Mouse (Mus musculus) heart, embryonic 14.5 days (tissue): Measurements from ENCODE around the gene Olfr1396. TPM values are rescaled to one million over a fixed set of nuclear protein-coding genes. Genes with fewer than 3 reads are reported as not detected.
"Not testable (repeated sequence)": the region's sequence is repeated elsewhere in the genome, so short reads cannot be mapped to it uniquely, and the experiment has no call there.

Source experiments
- ATAC-seq: fragments of 200-750 bp; cut with Nextera tagmentation; 2 replicates; pipeline ENCODE4 v1.8.0; 2017; ENCODE audit warnings: low read depth, moderate TSS enrichment; ENCODE audit not compliant: insufficient number of reproducible peaks, insufficient read depth, low FRiP score
- H3K27ac ChIP-seq, 2 experiments: fragments of 200-500 bp in 1 of 2; fragments of 300-500 bp in 1 of 2; sonication (generic) in 1 of 2; replicated peaks in 1 of 2; 2 replicates each; pipeline ENCODE4 v1.5.1; 2012 to 2014; ENCODE audit warnings: low read depth in 2 of 2, low read length in 2 of 2, control low read depth in 1 of 2, mild to moderate bottlenecking in 1 of 2, mixed read lengths in 1 of 2; ENCODE audit not compliant: control insufficient read depth in 1 of 2, insufficient read depth in 1 of 2
- H3K27me3 ChIP-seq: fragments of 300-500 bp; sonication (generic); 2 replicates; pipeline ENCODE4 v1.6.1; 2014; ENCODE audit warnings: mild to moderate bottlenecking, low read length, control low read depth; ENCODE audit not compliant: control insufficient read depth, insufficient read depth
- H3K36me3 ChIP-seq: fragments of 300-500 bp; sonication (generic); 2 replicates; pipeline ENCODE4 v1.6.1; 2014; ENCODE audit warnings: mild to moderate bottlenecking, control low read depth, low read length, mixed read lengths; ENCODE audit not compliant: control insufficient read depth, insufficient read depth
- H3K4me1 ChIP-seq, 2 experiments: fragments of 200-500 bp in 1 of 2; fragments of 300-500 bp in 1 of 2; sonication (generic) in 1 of 2; 2 replicates each; pipeline ENCODE4 v1.6.1; 2012 to 2014; ENCODE audit warnings: low read length in 2 of 2, control low read depth in 1 of 2, mixed read lengths in 1 of 2; ENCODE audit not compliant: control insufficient read depth in 2 of 2, insufficient read depth in 2 of 2
- H3K4me2 ChIP-seq: fragments of 300-500 bp; sonication (generic); 2 replicates; pipeline ENCODE4 v1.6.1; 2014; ENCODE audit warnings: mild to moderate bottlenecking, low read length
- H3K4me3 ChIP-seq, 2 experiments: fragments of 200-500 bp in 1 of 2; fragments of 300-500 bp in 1 of 2; sonication (generic) in 1 of 2; 2 replicates each; pipeline ENCODE4 v1.5.1; 2012 to 2014; ENCODE audit warnings: low read length in 2 of 2, mild to moderate bottlenecking in 2 of 2, control low read depth in 1 of 2, low read depth in 1 of 2, moderate library complexity in 1 of 2; ENCODE audit not compliant: control insufficient read depth in 1 of 2, insufficient read depth in 1 of 2
- H3K9ac ChIP-seq: fragments of 300-500 bp; sonication (generic); 2 replicates; pipeline ENCODE4 v1.6.1; 2014; ENCODE audit warnings: mild to moderate bottlenecking, low read length
- H3K9me3 ChIP-seq: fragments of 300-500 bp; sonication (generic); 2 replicates; pipeline ENCODE4 v1.6.1; 2016; ENCODE audit warnings: low read length, control low read depth; ENCODE audit not compliant: control insufficient read depth
- WGBS: fragments of 180-500 bp; shearing (Covaris S2); extraction: QIAGEN DNeasy Blood & Tissue Kit; methylation state at CpG from one replicate; pipeline ENCODE4 v1.1.7; 2014; 5-methylcytosine and 5-hydroxymethylcytosine counted together
- polyA plus RNA-seq: library from polyadenylated mRNA; unstranded; fragments of >200 nt; fragmentation: Nextera tagmentation; extraction: Ambion mirVana; gene quantifications from 2 replicates; pipeline ENCODE4 v1.2.1, GENCODE M21; 2014

Olfr1396 gene
- polyA plus RNA-seq, 1 experiment from 2014 or later: not detected

- Histone ChIP-seq H3K4me3 (no peak overlapping the region), H3K36me3 (no peaks in the 10 kb centered on the region), H3K4me2 (no peak overlapping the region), H3K27me3 (no peaks in the 10 kb centered on the region), H3K4me1 (no peaks in the 10 kb centered on the region), H3K27ac (no peak overlapping the region), H3K9ac (no peak overlapping the region), H3K9me3 (no peaks in the 10 kb centered on the region)
- ATAC-seq: no peak
- 52% methylated on average over 1 of the region's 1 CpGs for WGBS
Observed at GRCm38 (mm10) chr11:49068358-49068757, 46.3 kb downstream of the Olfr1396 start.

DNA sequence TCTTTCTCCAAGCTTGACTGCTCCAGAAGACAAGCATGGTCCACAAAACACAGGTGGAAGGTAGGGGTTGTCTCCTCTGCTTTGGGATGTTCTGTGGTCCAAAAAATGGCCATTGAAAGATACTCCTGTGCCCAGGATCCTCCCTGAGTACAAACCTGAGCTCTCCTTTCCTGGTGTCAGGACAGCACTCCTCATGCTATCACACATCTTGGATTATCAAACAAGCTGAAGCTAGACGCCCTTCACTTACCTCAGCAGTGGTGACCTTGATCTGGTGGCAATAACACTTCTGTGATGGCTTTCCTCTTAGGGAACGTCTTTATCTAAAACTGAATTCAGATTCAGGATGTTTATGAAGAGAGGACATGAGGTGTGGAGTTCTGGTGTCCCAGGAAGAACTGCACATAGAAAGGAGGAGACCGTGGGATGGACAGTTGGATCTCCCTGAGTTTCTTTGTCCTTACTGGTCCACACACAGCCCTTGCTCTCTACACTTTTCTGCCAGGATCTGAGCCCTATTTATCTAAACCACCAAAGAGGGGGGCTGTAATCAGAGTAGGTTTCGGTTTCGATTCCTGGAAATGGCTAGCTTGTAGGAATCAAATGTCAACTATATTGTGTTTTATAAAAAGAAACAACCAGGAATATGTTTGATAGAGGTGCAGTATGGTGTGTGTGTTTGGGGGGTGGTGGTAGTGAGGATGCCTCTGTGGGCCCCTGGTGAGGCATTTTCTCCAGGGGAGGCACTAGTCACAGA lies 50.8 kb downstream of the Olfr1396 start, which contains the start of gene Tgtp2:
Gene Tgtp2 (minus strand): TSS at position 494 of the 757 bp plus-strand sequence.
- not testable (repeated sequence) for H3K9me3 ChIP-seq, H3K4me1 ChIP-seq, H3K27me3 ChIP-seq, H3K9ac ChIP-seq, H3K4me3 ChIP-seq, H3K27ac ChIP-seq, H3K4me2 ChIP-seq, H3K36me3 ChIP-seq, ATAC-seq
- 61% methylated on average over 5 of the region's 5 CpGs for WGBS

GRCm38 (mm10) chr11:49061865-49062264 lies 52.8 kb downstream of the Olfr1396 start:
- H3K4me2 ChIP-seq, H3K9ac ChIP-seq, H3K4me3 ChIP-seq, H3K4me1 ChIP-seq, H3K27me3 ChIP-seq, H3K9me3 ChIP-seq, H3K36me3 ChIP-seq, H3K27ac ChIP-seq, ATAC-seq: not testable (repeated sequence)
- 77% methylated on average over 1 of the region's 2 CpGs for WGBS

GRCm38 (mm10) chr11:49060061-49060460 lies 54.6 kb downstream of the Olfr1396 start:
- H3K27ac ChIP-seq, H3K9me3 ChIP-seq, ATAC-seq, H3K9ac ChIP-seq, H3K27me3 ChIP-seq, H3K4me3 ChIP-seq, H3K36me3 ChIP-seq, H3K4me1 ChIP-seq, H3K4me2 ChIP-seq: not testable (repeated sequence)
- 26% methylated on average over 2 of the region's 3 CpGs for WGBS

Other genes starting within 250 kb of the Olfr1396 start
- gene Irgm1, start 243.2 kb downstream of the Olfr1396 start, polyA plus RNA-seq: 10.2 and 11.0 TPM in 2 replicates
- gene Gm5431, start 212.7 kb downstream of the Olfr1396 start, polyA plus RNA-seq: 0.30 TPM in 1 of 2 replicates, not detected in the other
- 2.0 and 2.2 TPM in 2 replicates for gene Psme2b, start 168.7 kb downstream of the Olfr1396 start, polyA plus RNA-seq
- not detected in 2 replicates for gene Olfr56, start 136.0 kb downstream of the Olfr1396 start, polyA plus RNA-seq
- gene 9930111J21Rik1, start 135.5 kb downstream of the Olfr1396 start, polyA plus RNA-seq: 0.57 and 0.59 TPM in 2 replicates
- gene Gm12185, start 122.6 kb downstream of the Olfr1396 start, polyA plus RNA-seq: not detected in 2 replicates
- 0.18 TPM in 1 of 2 replicates, not detected in the other for gene Tgtp1, start 120.7 kb downstream of the Olfr1396 start, polyA plus RNA-seq
- gene 9930111J21Rik2, start 63.6 kb downstream of the Olfr1396 start, polyA plus RNA-seq: 0.26 and 1.00 TPM in 2 replicates
- gene Tgtp2, start 50.7 kb downstream of the Olfr1396 start, polyA plus RNA-seq: 0.09 TPM in 1 of 2 replicates, not detected in the other
- 0.98 and 1.3 TPM in 2 replicates for gene Ifi47, start 38.3 kb downstream of the Olfr1396 start, polyA plus RNA-seq
- not detected in 2 replicates for gene Olfr1395, start 27.4 kb upstream of the Olfr1396 start, polyA plus RNA-seq
- not detected in 2 replicates for gene Olfr1394, start 39.5 kb upstream of the Olfr1396 start, polyA plus RNA-seq
- 4.4 and 5.9 TPM in 2 replicates for gene Btnl9, start 72.3 kb upstream of the Olfr1396 start, polyA plus RNA-seq
- gene Zfp62, start 88.4 kb upstream of the Olfr1396 start, polyA plus RNA-seq: 30.3 and 32.2 TPM in 2 replicates
- 38.3 and 43.5 TPM in 2 replicates for gene Mgat1, start 129.3 kb upstream of the Olfr1396 start, polyA plus RNA-seq
- gene Olfr1393, start 163.4 kb upstream of the Olfr1396 start, polyA plus RNA-seq: 0.18 and 0.35 TPM in 2 replicates
- gene Olfr1392, start 170.4 kb upstream of the Olfr1396 start, polyA plus RNA-seq: not detected in 2 replicates
- gene Olfr10, start 189.9 kb upstream of the Olfr1396 start, polyA plus RNA-seq: not detected in 2 replicates
- not detected in 2 replicates for gene Olfr1391, start 207.9 kb upstream of the Olfr1396 start, polyA plus RNA-seq
- gene Olfr1390, start 220.3 kb upstream of the Olfr1396 start, polyA plus RNA-seq: not detected in 2 replicates